Mouse (Mus musculus): Measurements from ENCODE around the gene Pxk.

- TF ChIP-seq CTCF (IDR thresholded peaks at IDR 0.05; ENCODE audit: borderline replicate concordance, insufficient read depth, low read length) (no peak), POLR2A (IDR thresholded peaks at IDR 0.05; ENCODE audit: low read depth, low read length) (no peak)
These were observed 5.4 kb upstream of the Pxk start for GRCm38 (mm10) chr14:8092573-8092972.

Measured in embryonic fibroblast, embryonic 13.5 days (primary cell).